Mouse (Mus musculus): Measurements from ENCODE around the gene Acap2. TPM values are rescaled to one million over a fixed set of nuclear protein-coding genes. Genes with fewer than 3 reads are reported as not detected.

Acap2 gene
- polyA plus RNA-seq, 1 experiment from 2014 or later: 17.7 TPM

Other genes starting within 250 kb of the Acap2 start
- 14.3 and 15.7 TPM in 2 replicates for gene Xxylt1, start 119.8 kb downstream of the Acap2 start, polyA plus RNA-seq (2015; fragmentation: Nextera tagmentation; extraction: Ambion mirVana)
- gene Ppp1r2, start 74.0 kb upstream of the Acap2 start, polyA plus RNA-seq (2015; fragmentation: Nextera tagmentation; extraction: Ambion mirVana): 85.9 and 90.5 TPM in 2 replicates
- gene Apod, start 113.6 kb upstream of the Acap2 start, polyA plus RNA-seq (2015; fragmentation: Nextera tagmentation; extraction: Ambion mirVana): 0.50 and 0.66 TPM in 2 replicates
- 62.6 and 85.6 TPM in 2 replicates for gene Bdh1, start 221.0 kb upstream of the Acap2 start, polyA plus RNA-seq (2015; fragmentation: Nextera tagmentation; extraction: Ambion mirVana)